12 mouse cellular contexts compared by ENCODE assay signal in the genomic region with DNA sequence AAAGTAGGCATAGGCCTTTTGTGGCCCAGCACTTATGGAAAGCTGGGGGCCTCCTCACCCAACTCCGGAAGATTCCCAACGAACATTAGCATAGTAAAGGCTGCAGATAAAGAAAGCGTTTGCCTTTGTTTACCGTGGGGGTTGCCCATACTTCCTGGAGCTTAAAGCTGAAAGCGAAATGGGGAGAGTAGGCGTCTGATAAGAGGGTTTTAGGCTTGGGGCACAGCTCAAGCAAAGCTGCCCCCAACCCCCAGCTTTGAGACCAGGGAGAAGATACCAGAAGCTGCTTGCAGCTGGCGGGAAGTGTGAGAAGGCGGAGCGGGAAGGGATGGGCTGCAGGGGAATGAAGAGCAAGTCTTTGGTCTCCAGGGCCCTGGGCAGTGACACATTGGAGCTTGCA.
DNase-seq lines count a peak whose midpoint lies in the region; ATAC-seq and TF ChIP-seq lines count a peak whose summit lies in the region.
"Had no signal": no experiment of that assay in that cellular context is flagged by ENCODE, and none has a peak within 500 bp of the region (broad histone marks: within the 10 kb centered on the region; RNA-seq: fewer than 3 reads in every experiment).

No protein-coding gene starts in this region.

- no peaks in the 10 kb centered on the region for H3K36me3 ChIP-seq in intestine, postnatal 0 days (ENCODE audit: control insufficient read depth, insufficient read depth)
- H3K36me3 ChIP-seq in intestine, embryonic 15.5 days, result no peaks in the 10 kb centered on the region
- H3K36me3 ChIP-seq in megakaryocyte, embryonic 14.5 days (replicated peaks; ENCODE audit: low read length), result no peaks in the 10 kb centered on the region
- H3K36me3 ChIP-seq in MEL (ENCODE audit: control insufficient read depth in 1 of 2, insufficient read depth in 2 of 2, low read length in 2 of 2), result peaks cover 0 to 15% of the 10 kb centered on the region in 2 experiments; a peak in 2 of 4 replicates
- H3K36me3 ChIP-seq: liver, embryonic 15.5 days had no signal

- TF ChIP-seq CTCF in intestine, postnatal 0 days (IDR thresholded peaks at IDR 0.05; ENCODE audit: low read depth), result no peak
- no peak for TF ChIP-seq CTCF in MEL (IDR thresholded peaks at IDR 0.05 in 2 of 3, conservative IDR thresholded peaks at IDR 0.05 in 1 of 3; ENCODE audit: control insufficient read depth in 1 of 3, insufficient read depth in 1 of 3, low read depth in 2 of 3, low read length in 3 of 3, poor library complexity in 1 of 3, severe bottlenecking in 1 of 3)
- TF ChIP-seq CTCF in olfactory bulb, adult 2 months (IDR thresholded peaks at IDR 0.05; ENCODE audit: insufficient read depth, low read depth, low read length), result no peak

- no peak overlapping the region for H3K9ac ChIP-seq in intestine, postnatal 0 days (ENCODE audit: low read depth, low read length)
- H3K9ac ChIP-seq in intestine, embryonic 15.5 days, result no peak overlapping the region
- peak overlapping the region; percentile 61 for H3K9ac ChIP-seq in MEL (ENCODE audit: control insufficient read depth, low read depth, low read length, poor library complexity, severe bottlenecking)
- H3K9ac ChIP-seq: liver, embryonic 15.5 days had no signal

- no peak overlapping the region for H3K27ac ChIP-seq in intestine, postnatal 0 days (ENCODE audit: low read depth, low read length)
- H3K27ac ChIP-seq in intestine, embryonic 15.5 days, result no peak overlapping the region
- H3K27ac ChIP-seq in MEL (ENCODE audit: control insufficient read depth, low read depth, low read length), result peak overlapping the region; percentile 56
- H3K27ac ChIP-seq in olfactory bulb, adult 2 months (ENCODE audit: insufficient read depth, low read depth, low read length), result peak overlapping the region; percentile 62; the same call in 1 of the 2 replicates
- H3K27ac ChIP-seq: heart, adult 2 months; liver, embryonic 15.5 days had no signal

- no peaks in the 10 kb centered on the region; the same call in 1 of the 2 replicates for H3K79me2 ChIP-seq in MEL (ENCODE audit: control insufficient read depth, insufficient read depth, low read length, poor library complexity)

- TF ChIP-seq EP300 in MEL (IDR thresholded peaks at IDR 0.05; ENCODE audit: low read depth in 1 of 2, low read length in 2 of 2), result peak; percentile 26 to 79; a peak in 3 of 4 replicates

- H3K4me2 ChIP-seq in intestine, postnatal 0 days (replicated peaks; ENCODE audit: low read depth), result 0 out of 2 replicates have a peak overlapping the region, but pooled peaks have one; percentile 6
- no peak overlapping the region for H3K4me2 ChIP-seq in intestine, embryonic 15.5 days (replicated peaks)
- H3K4me2 ChIP-seq: liver, embryonic 15.5 days had no signal

- no peak for TF ChIP-seq POLR2A in MEL (IDR thresholded peaks at IDR 0.05; ENCODE audit: control insufficient read depth in 1 of 2, insufficient read depth in 1 of 2, low read depth in 1 of 2, low read length in 2 of 2, poor library complexity in 1 of 2)
- TF ChIP-seq POLR2A in olfactory bulb, adult 2 months (IDR thresholded peaks at IDR 0.05; ENCODE audit: insufficient read depth, low read depth, low read length), result no peak

- H3K4me3 ChIP-seq in intestine, postnatal 0 days (ENCODE audit: low read depth, low read length), result no peak overlapping the region
- no peak overlapping the region for H3K4me3 ChIP-seq in intestine, embryonic 15.5 days (replicated peaks)
- H3K4me3 ChIP-seq in megakaryocyte, embryonic 14.5 days (replicated peaks), result peak overlapping the region; percentile 64
- peak overlapping the region; percentile 15 to 39 for H3K4me3 ChIP-seq in MEL (ENCODE audit: control insufficient read depth in 1 of 2, insufficient read depth in 1 of 2, low read depth in 2 of 2, low read length in 2 of 2)
- no peak overlapping the region for H3K4me3 ChIP-seq in olfactory bulb, adult 2 months (ENCODE audit: insufficient read depth, low read depth, low read length)
- H3K4me3 ChIP-seq: heart, adult 2 months; liver, embryonic 15.5 days had no signal

- H3K4me1 ChIP-seq in intestine, postnatal 0 days (replicated peaks; ENCODE audit: control insufficient read depth, insufficient read depth, low read length), result no peaks in the 10 kb centered on the region
- 0 out of 2 replicates have a peak, but pooled peaks cover 2% of the 10 kb centered on the region for H3K4me1 ChIP-seq in intestine, embryonic 15.5 days (replicated peaks)
- H3K4me1 ChIP-seq in megakaryocyte, embryonic 14.5 days, result peaks cover 45% of the 10 kb centered on the region
- peaks cover 0 to 26% of the 10 kb centered on the region in 2 experiments; a peak in 2 of 4 replicates for H3K4me1 ChIP-seq in MEL (ENCODE audit: control insufficient read depth in 1 of 2, insufficient read depth in 2 of 2, low read length in 2 of 2)
- peaks cover 42% of the 10 kb centered on the region for H3K4me1 ChIP-seq in olfactory bulb, adult 2 months (ENCODE audit: control insufficient read depth, insufficient read depth, low read length)
- H3K4me1 ChIP-seq: liver, embryonic 15.5 days had no signal

- TF ChIP-seq RAD21 in MEL (IDR thresholded peaks at IDR 0.05; ENCODE audit: low read depth, low read length), result no peak; the same call in 1 of the 2 replicates

- H3K9me3 ChIP-seq in intestine, postnatal 0 days (ENCODE audit: control insufficient read depth), result no peaks in the 10 kb centered on the region
- no peaks in the 10 kb centered on the region for H3K9me3 ChIP-seq in intestine, embryonic 15.5 days
- H3K9me3 ChIP-seq in megakaryocyte, embryonic 14.5 days, result peaks cover 4% of the 10 kb centered on the region
- H3K9me3 ChIP-seq in MEL (replicated peaks; ENCODE audit: insufficient read depth, low read length), result no peaks in the 10 kb centered on the region
- H3K9me3 ChIP-seq: liver, embryonic 15.5 days had no signal

- ATAC-seq in intestine, postnatal 0 days, result no peak
- no peak for ATAC-seq in intestine, embryonic 15.5 days
- ATAC-seq in megakaryocyte, adult 5-6 weeks (ENCODE audit: poor library complexity, severe bottlenecking), result no peak
- ATAC-seq: activated CD4-positive, CD25-positive, alpha-beta regulatory T cell, adult 4 months had no signal

- peak; percentile 77 for DNase-seq in MEL (ENCODE audit: low read depth, low spot score)
- no peak for DNase-seq in Muller cell, postnatal 12 days (ENCODE audit: inconsistent ontology term)
- DNase-seq: kidney, adult 2 months; kidney, postnatal 36 days had no signal

- H3K27me3 ChIP-seq in intestine, postnatal 0 days (replicated peaks; ENCODE audit: control insufficient read depth, insufficient read depth, low read length), result peaks cover 12% of the 10 kb centered on the region; the same call in 1 of the 2 replicates
- peaks cover 29% of the 10 kb centered on the region for H3K27me3 ChIP-seq in intestine, embryonic 15.5 days (replicated peaks)
- H3K27me3 ChIP-seq in megakaryocyte, embryonic 14.5 days (replicated peaks), result peaks cover 67% of the 10 kb centered on the region
- no peaks in the 10 kb centered on the region for H3K27me3 ChIP-seq in MEL (ENCODE audit: control insufficient read depth in 1 of 2, insufficient read depth in 2 of 2, low read length in 2 of 2)

- 22% methylated on average over 9 of the region's 9 CpGs for WGBS in intestine, postnatal 0 days
- WGBS in intestine, embryonic 15.5 days, result 19% methylated on average over 9 of the region's 9 CpGs
- 29% methylated on average over 9 of the region's 9 CpGs for WGBS in olfactory bulb, adult 2 months

TF ChIP-seq in MEL, 35 proteins besides CTCF, POLR2A, EP300 and RAD21:
- no peak for TF ChIP-seq UBTF (IDR thresholded peaks at IDR 0.05; ENCODE audit: borderline replicate concordance, insufficient read depth, low read depth, low read length)
- peak; percentile 67 for TF ChIP-seq GATA1 (IDR thresholded peaks at IDR 0.05; ENCODE audit: low read depth, low read length)
- TF ChIP-seq SIN3A (IDR thresholded peaks at IDR 0.05; ENCODE audit: low read length), result peak; percentile 53
- TF ChIP-seq GABPA (IDR thresholded peaks at IDR 0.05; ENCODE audit: low read depth, low read length), result no peak
- no peak for TF ChIP-seq JUND (IDR thresholded peaks at IDR 0.05; ENCODE audit: low read depth, low read length)
- TF ChIP-seq ETS1 (IDR thresholded peaks at IDR 0.05; ENCODE audit: low read depth, low read length), result peak; percentile 68; the same call in 1 of the 2 replicates
- TF ChIP-seq MYB (IDR thresholded peaks at IDR 0.05; ENCODE audit: low read depth, low read length), result peak; percentile 63
- 0 out of 2 replicates have a peak, but pooled peaks have one; percentile 47 for TF ChIP-seq RCOR1 (IDR thresholded peaks at IDR 0.05; ENCODE audit: low read depth, low read length)
- TF ChIP-seq SMC3 (IDR thresholded peaks at IDR 0.05; ENCODE audit: low read depth, low read length), result peak; percentile 13; the same call in 1 of the 2 replicates
- peak; percentile 45; the same call in 1 of the 2 replicates for TF ChIP-seq TBP (IDR thresholded peaks at IDR 0.05; ENCODE audit: low read depth, low read length)
- TF ChIP-seq MAZ (IDR thresholded peaks at IDR 0.05; ENCODE audit: low read depth, low read length), result 0 out of 2 replicates have a peak, but pooled peaks have one; percentile 66

Comparison
In these comparisons a context has a peak if more than half of its experiments do, and no peak if none do; other contexts are left out.
1. H3K27ac ChIP-seq: peak in MEL (single experiment) and olfactory bulb, adult 2 months (single experiment); none in intestine, postnatal 0 days (single experiment) and intestine, embryonic 15.5 days (single experiment).
2. H3K4me3 ChIP-seq: peak in megakaryocyte, embryonic 14.5 days (single experiment) and MEL (2 of 2); none in intestine, postnatal 0 days (single experiment), intestine, embryonic 15.5 days (single experiment) and olfactory bulb, adult 2 months (single experiment).